Comparison of ENCODE assay signal across 9 mouse cellular contexts in the genomic region with DNA sequence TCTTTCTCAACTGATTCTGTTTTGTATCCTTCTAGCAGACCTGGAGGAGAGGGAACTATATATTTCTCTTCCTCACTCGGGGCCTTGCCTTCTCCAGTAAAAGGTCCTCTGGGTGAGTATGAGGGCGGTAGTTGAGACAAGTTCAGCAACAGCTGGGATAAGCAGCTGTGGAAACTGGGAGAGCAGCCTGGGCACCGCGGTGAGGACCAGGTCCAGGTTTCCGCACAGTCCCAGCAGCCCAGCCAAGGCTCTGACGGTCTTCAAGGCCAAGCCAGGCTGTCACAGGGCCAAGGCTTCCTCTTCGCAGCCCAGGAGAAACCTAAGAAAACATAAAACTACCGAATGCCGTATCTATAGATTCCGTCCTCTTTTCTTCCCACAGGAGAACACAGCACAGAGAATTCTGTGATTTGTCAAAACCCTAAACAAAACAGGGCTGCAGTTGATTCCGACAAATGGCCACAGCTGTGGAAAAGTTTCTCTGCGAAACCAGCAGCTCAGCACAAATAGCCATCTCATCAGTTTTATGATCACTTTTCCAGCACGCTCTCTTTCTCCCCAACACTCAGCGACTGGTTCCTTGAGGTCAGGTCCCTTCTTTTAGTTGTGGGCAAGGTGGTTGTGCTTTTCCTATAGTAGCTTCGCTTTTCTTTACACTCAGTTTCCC. TPM values are rescaled to one million over a fixed set of nuclear protein-coding genes. Genes with fewer than 3 reads are reported as not detected.
DNase-seq lines count a peak whose midpoint lies in the region; ATAC-seq and TF ChIP-seq lines count a peak whose summit lies in the region.
"Had no signal": no experiment of that assay in that cellular context is flagged by ENCODE, and none has a peak within 500 bp of the region (broad histone marks: within the 10 kb centered on the region; RNA-seq: fewer than 3 reads in every experiment).

No protein-coding gene starts in this region.

- H3K4me3 ChIP-seq in layer of hippocampus, adult 2 months = no peak overlapping the region
- H3K4me3 ChIP-seq in stomach, embryonic 14.5 days (ENCODE audit: low read depth, low read length) = no peak overlapping the region
- no peak overlapping the region for H3K4me3 ChIP-seq in midbrain, embryonic 15.5 days
- no peak overlapping the region for H3K4me3 ChIP-seq in forebrain, postnatal 0 days (ENCODE audit: low read depth, low read length)
- H3K4me3 ChIP-seq in forebrain, embryonic 15.5 days = no peak overlapping the region

- no peaks in the 10 kb centered on the region for H3K36me3 ChIP-seq in stomach, embryonic 14.5 days (ENCODE audit: control insufficient read depth, insufficient read depth, low read length)
- H3K36me3 ChIP-seq in midbrain, embryonic 15.5 days (replicated peaks) = no peaks in the 10 kb centered on the region
- no peaks in the 10 kb centered on the region for H3K36me3 ChIP-seq in forebrain, postnatal 0 days (ENCODE audit: insufficient read depth)
- H3K36me3 ChIP-seq in forebrain, embryonic 15.5 days = no peaks in the 10 kb centered on the region

- H3K9me3 ChIP-seq in stomach, embryonic 14.5 days (ENCODE audit: control insufficient read depth, low read depth, low read length) = no peaks in the 10 kb centered on the region
- H3K9me3 ChIP-seq in midbrain, embryonic 15.5 days = no peaks in the 10 kb centered on the region
- H3K9me3 ChIP-seq in forebrain, postnatal 0 days (ENCODE audit: low read length) = no peaks in the 10 kb centered on the region
- no peaks in the 10 kb centered on the region for H3K9me3 ChIP-seq in forebrain, embryonic 15.5 days

- peak overlapping the region; percentile 18; the same call in 1 of the 2 replicates for H3K27ac ChIP-seq in layer of hippocampus, adult 2 months
- peak overlapping the region; percentile 86 for H3K27ac ChIP-seq in stomach, embryonic 14.5 days (ENCODE audit: low read length)
- no peak overlapping the region for H3K27ac ChIP-seq in midbrain, embryonic 15.5 days
- no peak overlapping the region for H3K27ac ChIP-seq in forebrain, postnatal 0 days (ENCODE audit: low read depth, low read length)
- no peak overlapping the region for H3K27ac ChIP-seq in forebrain, embryonic 15.5 days (replicated peaks)
- H3K27ac ChIP-seq: liver, embryonic 14.5 days had no signal

- H3K27me3 ChIP-seq in stomach, embryonic 14.5 days (ENCODE audit: control insufficient read depth, insufficient read depth, low read length) = no peaks in the 10 kb centered on the region
- no peaks in the 10 kb centered on the region for H3K27me3 ChIP-seq in midbrain, embryonic 15.5 days (replicated peaks)
- H3K27me3 ChIP-seq in forebrain, postnatal 0 days (ENCODE audit: insufficient read depth, low read length) = no peaks in the 10 kb centered on the region
- no peaks in the 10 kb centered on the region for H3K27me3 ChIP-seq in forebrain, embryonic 15.5 days

- ATAC-seq in stomach, embryonic 14.5 days (ENCODE audit: insufficient number of reproducible peaks, insufficient read depth, low FRiP score, low read depth) = peak; percentile 42; the same call in 1 of the 2 replicates
- no peak for ATAC-seq in midbrain, embryonic 15.5 days (replicated peaks)
- no peak for ATAC-seq in forebrain, postnatal 0 days
- no peak for ATAC-seq in forebrain, embryonic 15.5 days (replicated peaks)

- H3K9ac ChIP-seq in stomach, embryonic 14.5 days (replicated peaks; ENCODE audit: low read depth, low read length) = no peak overlapping the region
- H3K9ac ChIP-seq in midbrain, embryonic 15.5 days = no peak overlapping the region
- H3K9ac ChIP-seq in forebrain, postnatal 0 days = no peak overlapping the region
- H3K9ac ChIP-seq in forebrain, embryonic 15.5 days (replicated peaks) = no peak overlapping the region
- H3K9ac ChIP-seq: liver, embryonic 14.5 days had no signal

- no peak for DNase-seq in layer of hippocampus, adult 2 months (ENCODE audit: low spot score in 2 of 2)
- DNase-seq in layer of hippocampus, adult 9-10 months (ENCODE audit: low spot score) = no peak
- peak; percentile 81 for DNase-seq in gastrocnemius, postnatal 10 days
- peak; percentile 67 for DNase-seq in heart, postnatal 4 days
- no peak for DNase-seq in forebrain, postnatal 0 days

- TF ChIP-seq CTCF in layer of hippocampus, adult 2 months (conservative IDR thresholded peaks at IDR 0.05) = no peak
- TF ChIP-seq CTCF in forebrain, postnatal 0 days (IDR thresholded peaks at IDR 0.05; ENCODE audit: low read depth) = no peak

- WGBS in stomach, embryonic 14.5 days = 65% methylated on average over 15 of the region's 15 CpGs
- 90% methylated on average over 15 of the region's 15 CpGs for WGBS in midbrain, embryonic 15.5 days
- WGBS in forebrain, postnatal 0 days = 85% methylated on average over 15 of the region's 15 CpGs
- WGBS in forebrain, embryonic 15.5 days = 92% methylated on average over 15 of the region's 15 CpGs

- no peak overlapping the region for H3K4me2 ChIP-seq in stomach, embryonic 14.5 days (replicated peaks; ENCODE audit: low read depth, low read length)
- no peak overlapping the region for H3K4me2 ChIP-seq in midbrain, embryonic 15.5 days
- no peak overlapping the region for H3K4me2 ChIP-seq in forebrain, postnatal 0 days (ENCODE audit: low read depth)
- H3K4me2 ChIP-seq in forebrain, embryonic 15.5 days (replicated peaks) = no peak overlapping the region

- peaks cover 9% of the 10 kb centered on the region; the same call in 1 of the 2 replicates for H3K4me1 ChIP-seq in stomach, embryonic 14.5 days (ENCODE audit: control insufficient read depth, insufficient read depth, low read length)
- H3K4me1 ChIP-seq in midbrain, embryonic 15.5 days = no peaks in the 10 kb centered on the region
- no peaks in the 10 kb centered on the region for H3K4me1 ChIP-seq in forebrain, postnatal 0 days (ENCODE audit: insufficient read depth)
- H3K4me1 ChIP-seq in forebrain, embryonic 15.5 days = no peaks in the 10 kb centered on the region

RNA-seq across cellular contexts. Expression of gene Marcks, which starts 55.5 kb away (rescaled TPM):
- total RNA-seq in layer of hippocampus, adult 2 months (2021) = 10 to 100 TPM; 92.0 to 98.1 TPM
- total RNA-seq in gastrocnemius, postnatal 10 days (2021) = 100 to 1,000 TPM; 156 to 179 TPM
- total RNA-seq in heart, postnatal 4 days (2021) = 100 to 1,000 TPM; 142 to 146 TPM
- polyA plus RNA-seq in stomach, embryonic 14.5 days (2014; fragmentation: Nextera tagmentation; extraction: Ambion mirVana) = 188 and 209 TPM in 2 replicates
- 203 and 208 TPM in 2 replicates for polyA plus RNA-seq in midbrain, embryonic 15.5 days (2015; fragmentation: Nextera tagmentation; extraction: Ambion mirVana)
- total RNA-seq in forebrain, postnatal 0 days (2014; rRNA removed) = 444 and 539 TPM in 2 replicates
- polyA plus RNA-seq in forebrain, postnatal 0 days (2015; fragmentation: Nextera tagmentation; extraction: Ambion mirVana) = 233 and 244 TPM in 2 replicates
- 214 and 227 TPM in 2 replicates for polyA plus RNA-seq in forebrain, embryonic 15.5 days (2015; fragmentation: Nextera tagmentation; extraction: Ambion mirVana)

Comparison
In these comparisons a context has a peak if more than half of its experiments do, and no peak if none do; other contexts are left out.
1. DNase-seq: peak in gastrocnemius, postnatal 10 days (single experiment) and heart, postnatal 4 days (single experiment); none in layer of hippocampus, adult 2 months (0 of 2), layer of hippocampus, adult 9-10 months (single experiment) and forebrain, postnatal 0 days (single experiment).
2. H3K27ac ChIP-seq: peak in layer of hippocampus, adult 2 months (single experiment) and stomach, embryonic 14.5 days (single experiment); none in midbrain, embryonic 15.5 days (single experiment), forebrain, postnatal 0 days (single experiment) and forebrain, embryonic 15.5 days (single experiment).